Mouse (Mus musculus) cerebellum, postnatal 14 days (tissue): ENCODE measurements around the gene Bhmt.
"Not testable (repeated sequence)": the region's sequence is repeated elsewhere in the genome, so short reads cannot be mapped to it uniquely, and the experiment has no call there.

Source experiments
- DNase-seq, 2 experiments: peaks; one replicate each; pipeline ENCODE4 v3.0.0; 2021; ENCODE audit warnings: mixed read lengths in 2 of 2

Bhmt gene

DNA sequence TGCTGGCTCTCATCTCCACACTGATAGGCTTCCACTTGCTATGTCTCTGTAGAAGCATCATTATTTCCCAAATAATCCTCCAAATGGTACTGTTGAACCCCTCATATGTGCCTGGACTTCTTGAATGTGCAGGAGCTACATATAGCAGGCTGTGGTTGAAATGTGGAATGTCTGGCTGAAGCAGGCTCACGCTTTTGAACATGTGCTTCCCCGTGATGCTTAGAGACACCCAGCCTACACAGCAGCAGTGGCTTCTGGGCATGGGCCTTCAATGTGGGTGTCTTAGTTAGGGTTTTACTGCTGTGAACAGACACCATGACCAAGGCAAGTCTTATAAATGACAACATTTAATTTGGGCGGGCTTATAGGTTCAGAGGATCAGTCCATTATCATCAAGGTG lies 30.1 kb downstream of the Bhmt start:
- no peak for DNase-seq

DNA sequence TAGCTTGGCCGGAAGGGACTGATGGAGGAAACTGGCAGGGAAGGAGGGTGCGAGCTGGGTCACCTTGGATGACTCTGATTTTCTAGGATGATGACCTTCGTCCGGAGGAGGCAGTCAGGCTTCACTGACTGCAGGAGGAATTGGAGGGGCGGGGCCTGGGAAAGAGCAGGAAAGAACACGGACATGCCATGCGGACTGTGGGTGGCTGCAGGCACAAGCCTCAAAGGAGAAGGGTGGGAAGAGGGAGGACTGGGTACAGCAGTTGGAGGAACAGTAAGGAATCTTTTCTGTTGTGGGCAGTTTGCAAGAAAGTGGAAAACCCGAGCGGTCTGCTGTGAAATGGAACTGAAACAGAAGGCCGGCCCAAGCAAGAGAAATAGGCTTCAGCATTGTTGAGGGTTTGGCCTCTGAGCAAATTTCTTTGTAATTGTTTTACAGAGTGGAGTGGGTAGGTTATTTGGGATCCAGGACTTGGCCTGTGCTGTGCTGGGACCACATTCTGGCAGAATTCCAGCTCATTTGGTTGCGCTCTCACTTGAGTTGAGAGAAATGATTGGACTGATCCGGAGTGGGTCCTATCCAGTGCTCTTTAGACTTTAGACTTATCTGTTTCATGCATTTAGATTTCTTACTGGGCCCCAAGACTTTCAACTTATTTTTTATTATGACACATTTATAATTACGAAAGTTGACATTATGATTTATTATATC lies 30.7 kb downstream of the Bhmt start:
- no peak for DNase-seq

DNA sequence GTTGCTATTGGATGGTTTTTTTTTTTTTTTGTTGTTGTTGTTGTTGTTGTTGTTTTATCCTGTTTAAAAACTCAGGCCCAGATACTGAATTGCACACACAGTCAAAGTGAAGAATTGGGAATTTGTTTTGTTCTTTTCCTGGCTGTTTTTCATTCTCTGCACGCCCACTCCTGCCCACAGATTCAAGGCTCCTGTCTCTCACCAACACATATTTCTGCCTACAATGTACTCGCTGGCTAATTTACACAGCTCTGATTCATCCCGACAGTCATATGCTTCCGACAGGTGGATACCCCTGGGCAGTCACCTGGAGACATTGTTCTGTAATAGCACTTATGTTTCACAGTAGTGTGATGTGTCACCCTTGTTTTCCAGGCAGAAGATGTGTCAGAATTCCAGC lies 33.1 kb downstream of the Bhmt start:
- no peak for DNase-seq

GRCm38 (mm10) chr13:93601527-93601926 lies 36.2 kb downstream of the Bhmt start:
- no peak for DNase-seq

DNA sequence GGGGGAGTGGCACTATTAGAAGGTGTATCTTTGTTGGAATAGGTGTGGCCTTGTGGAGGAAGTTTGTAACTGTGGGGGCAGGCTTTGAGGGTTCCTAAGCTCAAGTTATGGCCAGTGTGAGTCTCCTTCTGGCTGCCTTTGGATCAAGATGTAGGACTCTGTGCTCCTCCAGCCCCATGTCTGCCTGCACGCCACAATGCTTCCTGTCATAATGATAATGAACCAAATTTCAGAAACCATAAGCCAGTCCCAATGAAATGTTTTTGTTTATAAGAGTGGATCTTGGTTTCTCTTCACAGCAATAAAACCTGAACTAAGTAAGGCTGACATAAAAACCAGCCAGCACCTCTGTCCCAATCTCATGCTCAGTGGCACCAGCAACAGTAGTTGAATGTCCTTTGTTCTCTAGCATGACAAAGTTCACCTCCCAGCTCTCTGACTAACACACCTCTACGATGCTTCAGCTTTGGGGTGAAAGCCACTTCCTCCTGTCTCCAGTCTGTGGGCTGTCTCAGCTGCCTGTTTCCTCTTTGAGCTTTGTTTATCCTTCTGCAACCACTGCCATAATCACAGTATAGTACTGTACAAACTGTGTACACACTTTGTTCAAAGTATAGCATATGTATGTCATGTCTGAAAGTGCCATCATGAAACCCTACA lies 44.6 kb downstream of the Bhmt start:
- no peak for DNase-seq

DNA sequence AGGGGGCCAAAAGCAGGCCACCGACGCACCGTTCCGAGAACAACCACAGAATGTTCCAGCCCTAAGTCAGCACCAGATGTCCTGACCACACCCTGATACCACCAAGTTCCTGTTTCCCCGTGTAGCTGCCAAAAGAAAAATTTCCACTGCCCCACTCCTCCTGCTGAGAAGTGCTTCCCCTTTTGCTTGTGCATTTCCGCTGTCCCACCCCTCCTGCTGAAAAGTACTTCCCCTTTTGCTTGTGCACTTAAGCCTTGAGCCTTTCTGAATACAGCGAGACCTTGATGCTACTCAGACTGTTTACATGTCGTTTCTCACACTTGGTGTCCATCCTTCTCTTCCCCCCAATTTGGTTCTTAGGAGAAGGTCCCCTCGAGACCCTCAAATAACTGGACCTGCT lies 55.2 kb downstream of the Bhmt start:
- DNase-seq: not testable (repeated sequence)

DNA sequence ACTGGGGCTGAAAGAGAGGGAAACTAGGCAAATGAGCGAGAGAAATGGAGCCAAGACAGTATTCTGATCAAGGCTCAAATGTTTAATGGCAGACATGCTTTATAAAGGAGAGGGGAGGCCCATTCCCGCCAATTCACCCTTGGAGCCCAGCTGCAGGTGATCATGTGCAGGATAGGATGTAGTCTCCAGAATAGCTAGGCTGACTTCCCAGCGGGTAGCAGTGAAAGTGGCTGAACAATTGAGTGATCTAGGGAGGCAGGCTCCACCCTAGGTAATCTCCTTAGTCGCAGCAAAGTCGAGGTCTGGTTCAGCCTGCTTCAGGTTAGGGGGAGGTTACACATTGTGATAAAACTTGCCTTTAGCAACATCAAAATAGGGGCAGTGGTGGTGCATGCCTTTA lies 57.3 kb downstream of the Bhmt start:
- DNase-seq: no peak

DNA sequence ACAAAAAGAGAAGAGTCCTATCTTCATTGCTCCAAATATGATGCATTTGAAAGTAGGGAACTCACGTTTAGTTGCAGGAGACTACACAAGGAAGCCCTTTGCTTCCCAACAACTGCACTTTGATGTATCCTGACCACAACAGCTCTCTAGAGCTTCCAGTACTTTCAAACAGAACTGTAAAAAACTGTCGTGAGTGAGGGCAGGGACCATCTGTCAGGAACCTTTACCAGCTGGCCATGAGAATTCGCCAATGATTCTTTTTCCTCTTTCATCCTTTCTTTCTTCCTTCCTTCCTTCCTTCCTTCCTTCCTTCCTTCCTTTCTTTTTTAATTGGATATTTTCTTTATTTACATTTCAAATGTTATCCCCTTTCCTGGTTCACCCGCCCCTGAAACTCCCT lies 68.1 kb downstream of the Bhmt start:
- peak; percentile 57 to 66 for DNase-seq
